Mouse (Mus musculus): ENCODE results near the gene 3830417A13Rik. TPM values are rescaled to one million over a fixed set of nuclear protein-coding genes. Genes with fewer than 3 reads are reported as not detected.

Gene 3830417A13Rik
- not detected for total RNA-seq (2023)

DNA sequence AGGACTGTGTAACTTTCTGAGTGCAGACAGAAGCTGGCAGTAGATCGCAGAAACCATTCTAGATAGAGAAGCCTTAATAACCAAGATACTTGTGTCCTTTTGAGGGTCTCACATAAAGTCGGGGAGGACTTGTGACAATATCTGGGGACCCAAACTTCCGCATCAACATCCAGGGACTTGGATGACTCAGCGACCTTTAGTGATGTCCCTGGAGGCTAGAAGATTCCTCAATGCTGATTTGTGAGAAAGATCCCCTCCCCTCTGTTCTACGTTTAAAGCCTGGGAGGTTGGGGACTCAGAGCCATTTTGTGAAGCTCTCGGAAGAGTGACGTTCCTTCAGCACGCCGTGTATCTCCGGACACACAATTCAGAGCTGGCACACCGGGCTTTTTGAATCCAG lies at the start of gene 3830417A13Rik:
Gene 3830417A13Rik, plus strand, starts transcription at position 301 of the 400 bp plus-strand sequence.

DNA sequence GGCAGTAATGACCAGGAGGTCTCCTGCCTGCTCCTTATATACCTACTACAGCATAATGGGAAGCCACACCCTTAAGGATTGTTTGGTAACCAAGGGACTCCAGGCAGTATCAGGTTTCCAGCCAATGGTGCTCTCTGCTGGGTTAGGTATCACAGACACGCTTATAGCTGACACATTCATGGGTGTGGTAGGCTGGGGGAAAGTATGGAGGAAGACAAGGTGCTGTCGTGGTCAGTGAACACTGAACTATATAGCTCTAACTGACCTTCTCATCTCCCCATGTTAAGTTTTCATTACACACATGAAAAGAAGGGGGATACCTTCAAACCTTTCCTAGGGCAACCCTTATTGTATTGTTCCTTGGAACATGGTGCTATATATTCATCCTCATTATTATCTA lies 21.2 kb upstream of the 3830417A13Rik start, which contains the start of gene Gm6760:
Gene Gm6760, minus strand, starts transcription at position 101 of the 400 bp plus-strand sequence.

Other genes starting within 250 kb of the 3830417A13Rik start
- gene Gm6760, start 21.4 kb upstream of the 3830417A13Rik start, total RNA-seq (2023) = not detected
- not detected for gene Slitrk4, start 103.4 kb downstream of the 3830417A13Rik start, total RNA-seq (2023)